Mouse (Mus musculus) hindbrain, postnatal 0 days (tissue): Measurements from ENCODE around the gene Nrg3. TPM values are rescaled to one million over a fixed set of nuclear protein-coding genes. Genes with fewer than 3 reads are reported as not detected.

Source experiments
- ATAC-seq: fragments of 200-750 bp; cut with Nextera tagmentation; 2 replicates; pipeline ENCODE4 v1.8.0; 2017; ENCODE audit warnings: mild to moderate bottlenecking, moderate TSS enrichment, moderate library complexity
- DNase-seq: peaks from one replicate; pipeline ENCODE4 v3.0.0-alpha.2; 2015; ENCODE audit warnings: low spot score
- H3K27ac ChIP-seq: fragments of 300-500 bp; sonication (generic); 2 replicates; pipeline ENCODE4 v1.5.1; 2014; ENCODE audit warnings: mild to moderate bottlenecking
- H3K27me3 ChIP-seq: fragments of 300-500 bp; sonication (generic); 2 replicates; pipeline ENCODE4 v1.6.1; 2014; ENCODE audit warnings: low read length, mixed read lengths; ENCODE audit not compliant: insufficient read depth
- H3K36me3 ChIP-seq: fragments of 300-500 bp; sonication (generic); 2 replicates; pipeline ENCODE4 v1.6.1; 2014; ENCODE audit warnings: low read length, mixed read lengths; ENCODE audit not compliant: insufficient read depth
- H3K4me1 ChIP-seq: fragments of 300-500 bp; sonication (generic); 2 replicates; pipeline ENCODE4 v1.6.1; 2014; ENCODE audit warnings: antibody characterized with exemption, low read length, mixed read lengths; ENCODE audit not compliant: insufficient read depth
- H3K4me2 ChIP-seq: fragments of 300-500 bp; sonication (generic); 2 replicates; pipeline ENCODE4 v1.6.1; 2014; ENCODE audit warnings: low read depth, mild to moderate bottlenecking, low read length, moderate library complexity, mixed read lengths
- H3K4me3 ChIP-seq: fragments of 300-500 bp; sonication (generic); 2 replicates; pipeline ENCODE4 v1.5.1; 2014; ENCODE audit warnings: low read length
- H3K9ac ChIP-seq: fragments of 300-500 bp; sonication (generic); replicated peaks from 2 replicates; pipeline ENCODE4 v1.6.1; 2014; ENCODE audit warnings: mild to moderate bottlenecking, low read length, moderate library complexity, mixed read lengths
- H3K9me3 ChIP-seq: fragments of 300-500 bp; sonication (generic); 2 replicates; pipeline ENCODE4 v1.6.1; 2016; ENCODE audit warnings: low read length, mixed read lengths
- CTCF ChIP-seq: IDR thresholded peaks from 2 replicates; pipeline ENCODE4 v1.5.1; 2016; ENCODE audit warnings: antibody characterized with exemption, control low read depth, low read depth
- WGBS: fragments of 180-500 bp; shearing (Covaris S2); extraction: QIAGEN DNeasy Blood & Tissue Kit; methylation state at CpG from one replicate; pipeline ENCODE4 v1.1.7; 2014; 5-methylcytosine and 5-hydroxymethylcytosine counted together
- polyA plus RNA-seq: library from polyadenylated mRNA; unstranded; fragments of >200 nt; fragmentation: Nextera tagmentation; extraction: Ambion mirVana; gene quantifications from 2 replicates; pipeline ENCODE4 v1.2.1, GENCODE M21; 2015
- total RNA-seq: library from RNA; depleted of rRNA; stranded (reverse); fragments of >200 nt; gene quantifications from 2 replicates; pipeline ENCODE4 v1.2.3, GENCODE M21; 2014

The Nrg3 gene
- total and polyA plus RNA-seq, 2 experiments from 2014 or later, result 8.6 to 29.7 TPM

- Histone ChIP-seq H3K4me2 (no peak overlapping the region), H3K36me3 (no peaks in the 10 kb centered on the region), H3K9me3 (no peaks in the 10 kb centered on the region), H3K4me1 (no peaks in the 10 kb centered on the region), H3K9ac (no peak overlapping the region), H3K4me3 (no peak overlapping the region), H3K27me3 (no peaks in the 10 kb centered on the region), H3K27ac (no peak overlapping the region)
- WGBS, result 89% methylated on average over 5 of the region's 5 CpGs
- TF ChIP-seq CTCF, result no peak
- ATAC-seq (no peak), DNase-seq (no peak)
Observed at GRCm38 (mm10) chr14:39428503-39428902, 44.4 kb downstream of the Nrg3 start.

DNA sequence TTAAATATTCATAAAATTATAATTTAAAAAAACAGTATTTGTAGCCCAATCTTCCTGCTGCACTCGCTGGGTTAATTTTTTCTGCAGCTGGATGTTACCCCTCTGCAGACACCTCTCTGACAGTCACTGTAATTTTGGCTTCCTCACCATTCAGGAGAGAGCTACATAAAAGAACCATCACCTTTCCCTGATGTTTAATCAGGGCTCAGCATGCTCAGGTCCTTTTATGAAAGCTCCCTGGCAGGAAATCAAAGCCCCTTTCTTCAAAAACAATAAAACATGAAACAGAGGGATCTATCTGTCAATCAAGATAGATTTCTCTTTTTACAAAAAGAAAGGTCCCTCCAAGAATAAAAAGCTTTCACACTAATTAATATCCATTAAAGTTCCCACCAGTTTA lies 51.0 kb downstream of the Nrg3 start:
- no peak for TF ChIP-seq CTCF
- Histone ChIP-seq H3K27ac (no peak overlapping the region), H3K27me3 (no peaks in the 10 kb centered on the region), H3K4me1 (no peaks in the 10 kb centered on the region), H3K4me2 (no peak overlapping the region), H3K9ac (no peak overlapping the region), H3K4me3 (no peak overlapping the region), H3K9me3 (no peaks in the 10 kb centered on the region), H3K36me3 (no peaks in the 10 kb centered on the region)
- 31% methylated on average over 1 of the region's 1 CpGs for WGBS
- no peak for DNase-seq
- no peak for ATAC-seq

GRCm38 (mm10) chr14:39413270-39413669 lies 59.6 kb downstream of the Nrg3 start:
- Histone ChIP-seq H3K27ac (no peak overlapping the region), H3K4me2 (no peak overlapping the region), H3K4me1 (no peaks in the 10 kb centered on the region), H3K4me3 (no peak overlapping the region), H3K9ac (no peak overlapping the region), H3K27me3 (no peaks in the 10 kb centered on the region), H3K36me3 (no peaks in the 10 kb centered on the region), H3K9me3 (no peaks in the 10 kb centered on the region)
- no peak for ATAC-seq
- WGBS, result 34% methylated on average over 9 of the region's 9 CpGs
- peak; percentile 6 for DNase-seq
- TF ChIP-seq CTCF, result no peak

DNA sequence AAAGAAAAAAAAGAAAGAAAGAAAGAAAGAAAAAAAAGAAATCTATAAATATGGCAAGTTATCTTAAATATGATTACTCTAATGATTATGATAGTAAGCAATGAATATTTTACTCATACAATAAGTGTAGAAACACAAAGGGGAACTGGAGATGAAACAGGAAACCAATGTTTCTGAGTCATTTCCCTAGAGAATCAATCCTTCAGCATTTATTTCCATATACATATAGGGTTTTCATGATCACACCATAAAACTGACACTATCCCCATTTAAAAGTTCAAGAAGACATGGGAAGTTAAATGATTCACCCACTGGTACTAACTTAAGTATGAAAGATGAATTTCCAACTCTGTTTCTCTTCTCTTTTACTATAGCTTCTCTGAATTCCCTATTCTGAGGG lies 86.0 kb downstream of the Nrg3 start:
- no peak overlapping the region for H3K4me3 ChIP-seq
- H3K27me3 ChIP-seq, result no peaks in the 10 kb centered on the region
- no peaks in the 10 kb centered on the region for H3K36me3 ChIP-seq
- H3K9me3 ChIP-seq, result no peaks in the 10 kb centered on the region
- H3K9ac ChIP-seq, result no peak overlapping the region
- no peak for DNase-seq
- no peak overlapping the region for H3K4me2 ChIP-seq
- H3K4me1 ChIP-seq, result no peaks in the 10 kb centered on the region
- ATAC-seq, result no peak
- H3K27ac ChIP-seq, result no peak overlapping the region
- TF ChIP-seq CTCF, result no peak

GRCm38 (mm10) chr14:39381321-39381720 lies 91.6 kb downstream of the Nrg3 start:
- H3K36me3 ChIP-seq, result no peaks in the 10 kb centered on the region

DNA sequence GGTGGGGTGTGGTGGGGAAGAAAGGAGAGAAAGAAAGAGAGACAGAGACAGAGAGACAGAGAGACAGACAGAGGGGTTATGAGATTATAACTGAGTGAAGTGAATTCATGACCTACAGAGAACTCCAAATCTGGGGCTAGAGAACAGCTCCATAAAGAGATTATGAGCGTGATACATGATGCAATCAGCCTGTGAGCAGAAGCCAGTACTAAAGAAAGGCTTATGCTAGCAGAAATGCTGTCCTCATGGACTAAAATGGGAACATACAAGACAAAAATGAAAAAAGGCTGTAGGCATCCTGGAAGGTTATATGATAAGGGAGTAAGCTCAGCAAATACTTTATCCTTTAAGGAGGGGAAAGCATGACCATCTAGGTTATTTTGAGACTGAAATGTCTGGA lies 99.7 kb downstream of the Nrg3 start:
- H3K9ac ChIP-seq, result no peak overlapping the region
- H3K27ac ChIP-seq, result no peak overlapping the region
- H3K9me3 ChIP-seq, result no peaks in the 10 kb centered on the region
- H3K27me3 ChIP-seq, result no peaks in the 10 kb centered on the region
- no peak overlapping the region for H3K4me2 ChIP-seq
- H3K4me3 ChIP-seq, result no peak overlapping the region
- no peak for DNase-seq
- ATAC-seq, result no peak
- 88% methylated on average over 1 of the region's 1 CpGs for WGBS
- no peaks in the 10 kb centered on the region for H3K36me3 ChIP-seq
- no peak for TF ChIP-seq CTCF
- no peaks in the 10 kb centered on the region for H3K4me1 ChIP-seq

More at GRCm38 (mm10) chr14:39381321-39381720, 91.6 kb downstream of the Nrg3 start:
- Histone ChIP-seq H3K27me3 (no peaks in the 10 kb centered on the region), H3K4me2 (no peak overlapping the region), H3K4me1 (no peaks in the 10 kb centered on the region), H3K9me3 (no peaks in the 10 kb centered on the region), H3K9ac (no peak overlapping the region), H3K27ac (no peak overlapping the region), H3K4me3 (no peak overlapping the region)
- no peak for TF ChIP-seq CTCF
- ATAC-seq, result no peak
- DNase-seq, result no peak

DNA sequence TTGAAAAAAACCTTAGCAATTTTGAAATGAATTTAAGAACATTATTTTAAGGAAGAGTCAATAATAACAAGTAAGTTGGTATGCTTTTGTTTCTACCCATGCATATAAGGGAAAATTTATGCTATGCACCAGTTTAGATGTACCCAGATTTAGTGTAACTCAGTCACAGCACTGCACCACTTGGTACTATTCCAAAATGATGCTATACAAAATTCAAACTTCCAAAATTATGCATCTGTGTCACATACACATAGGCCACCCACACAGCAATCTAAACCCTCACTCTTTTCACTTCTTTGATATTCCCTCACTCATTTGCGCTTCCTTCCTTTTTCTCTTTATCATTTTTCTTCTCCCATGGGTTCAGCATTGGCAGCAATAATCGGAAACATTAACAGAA lies 116.6 kb downstream of the Nrg3 start:
- WGBS, result 83% methylated on average over 2 of the region's 2 CpGs
- no peak overlapping the region for H3K4me2 ChIP-seq
- no peak overlapping the region for H3K9ac ChIP-seq
- H3K27me3 ChIP-seq, result no peaks in the 10 kb centered on the region
- H3K4me1 ChIP-seq, result no peaks in the 10 kb centered on the region
- no peak overlapping the region for H3K27ac ChIP-seq
- no peaks in the 10 kb centered on the region for H3K36me3 ChIP-seq
- H3K9me3 ChIP-seq, result no peaks in the 10 kb centered on the region
- DNase-seq (no peak), ATAC-seq (no peak)
- H3K4me3 ChIP-seq, result no peak overlapping the region
- no peak for TF ChIP-seq CTCF
